9 mouse cellular contexts compared by ENCODE assay signal in genomic region chr13:33080356-33080755, GRCm38 (mm10). TPM values are rescaled to one million over a fixed set of nuclear protein-coding genes. Genes with fewer than 3 reads are reported as not detected.
DNase-seq lines count a peak whose midpoint lies in the region; ATAC-seq and TF ChIP-seq lines count a peak whose summit lies in the region.
"Had no signal": no experiment of that assay in that cellular context is flagged by ENCODE, and none has a peak within 500 bp of the region (broad histone marks: within the 10 kb centered on the region; RNA-seq: fewer than 3 reads in every experiment).

No protein-coding gene starts in this region.

- H3K4me3 ChIP-seq in MEL (ENCODE audit: control insufficient read depth in 1 of 2, insufficient read depth in 1 of 2, low read depth in 2 of 2, low read length in 2 of 2) = no peak overlapping the region
- no peak overlapping the region for H3K4me3 ChIP-seq in embryonic fibroblast, embryonic 13.5 days (ENCODE audit: insufficient read depth, low read length)

- no peak for ATAC-seq in activated CD4-positive, CD25-positive, alpha-beta regulatory T cell, adult 4 months

- TF ChIP-seq RAD21 in MEL (IDR thresholded peaks at IDR 0.05; ENCODE audit: low read depth, low read length) = peak; percentile 51

- no peaks in the 10 kb centered on the region for H3K27me3 ChIP-seq in MEL (ENCODE audit: control insufficient read depth in 1 of 2, insufficient read depth in 2 of 2, low read length in 2 of 2)

- no peaks in the 10 kb centered on the region for H3K36me3 ChIP-seq in MEL (ENCODE audit: control insufficient read depth in 1 of 2, insufficient read depth in 2 of 2, low read length in 2 of 2)

- no peak overlapping the region for H3K27ac ChIP-seq in MEL (ENCODE audit: control insufficient read depth, low read depth, low read length)
- H3K27ac ChIP-seq in embryonic fibroblast, embryonic 13.5 days (ENCODE audit: insufficient read depth, low read length) = no peak overlapping the region

- TF ChIP-seq CTCF in MEL (IDR thresholded peaks at IDR 0.05 in 2 of 3, conservative IDR thresholded peaks at IDR 0.05 in 1 of 3; ENCODE audit: control insufficient read depth in 1 of 3, insufficient read depth in 1 of 3, low read depth in 2 of 3, low read length in 3 of 3, poor library complexity in 1 of 3, severe bottlenecking in 1 of 3) = peak; percentile 38 to 60 (median 42)
- TF ChIP-seq CTCF in embryonic fibroblast, embryonic 13.5 days (IDR thresholded peaks at IDR 0.05; ENCODE audit: borderline replicate concordance, insufficient read depth, low read length) = 0 out of 2 replicates have a peak, but pooled peaks have one; percentile 12

- H3K79me2 ChIP-seq in MEL (ENCODE audit: control insufficient read depth, insufficient read depth, low read length, poor library complexity) = no peaks in the 10 kb centered on the region

- no peak for TF ChIP-seq EP300 in MEL (IDR thresholded peaks at IDR 0.05; ENCODE audit: low read depth in 1 of 2, low read length in 2 of 2)

- peak; percentile 41 for DNase-seq in heart, postnatal 4 days
- DNase-seq in heart, adult 18-20 months = no peak
- DNase-seq in MEL (ENCODE audit: low read depth, low spot score) = peak; percentile 20
- DNase-seq in lung, postnatal 10 days = peak; percentile 51
- no peak for DNase-seq in frontal cortex, postnatal 10 days (ENCODE audit: low spot score in 2 of 2)
- DNase-seq in right cerebral cortex, adult 18-20 months = no peak

- no peak overlapping the region for H3K9ac ChIP-seq in MEL (ENCODE audit: control insufficient read depth, low read depth, low read length, poor library complexity, severe bottlenecking)

- no peaks in the 10 kb centered on the region for H3K9me3 ChIP-seq in MEL (replicated peaks; ENCODE audit: insufficient read depth, low read length)

- no peaks in the 10 kb centered on the region for H3K4me1 ChIP-seq in MEL (ENCODE audit: control insufficient read depth in 1 of 2, insufficient read depth in 2 of 2, low read length in 2 of 2)
- no peaks in the 10 kb centered on the region for H3K4me1 ChIP-seq in embryonic fibroblast, embryonic 13.5 days (ENCODE audit: control insufficient read depth, insufficient read depth, low read length)

- no peak for TF ChIP-seq POLR2A in MEL (IDR thresholded peaks at IDR 0.05; ENCODE audit: control insufficient read depth in 1 of 2, insufficient read depth in 1 of 2, low read depth in 1 of 2, low read length in 2 of 2, poor library complexity in 1 of 2)
- TF ChIP-seq POLR2A in embryonic fibroblast, embryonic 13.5 days (IDR thresholded peaks at IDR 0.05; ENCODE audit: low read depth, low read length) = no peak

TF ChIP-seq in MEL, 35 proteins besides CTCF, POLR2A, EP300 and RAD21:
- peak; percentile 67 for TF ChIP-seq SMC3 (IDR thresholded peaks at IDR 0.05; ENCODE audit: low read depth, low read length)
- TF ChIP-seq ZC3H11A (IDR thresholded peaks at IDR 0.05; ENCODE audit: low read depth, low read length) = peak; percentile 31; the same call in 1 of the 2 replicates
- no peak for TF ChIP-seq USF2 (IDR thresholded peaks at IDR 0.05; ENCODE audit: borderline replicate concordance in 1 of 2, insufficient read depth in 1 of 2, low read depth in 1 of 2, low read length in 2 of 2)
TF ChIP-seq in MEL: peak in this region for 2.

RNA-seq across cellular contexts. Expression of gene Serpinb1b, which starts 2.0 kb away (rescaled TPM):
- total RNA-seq in heart, postnatal 4 days (2021) = not detected
- total RNA-seq in heart, adult 18-20 months (2021) = not detected
- total RNA-seq in MEL (2012; rRNA removed) = not detected in 2 replicates
- not detected for polyA plus RNA-seq in MEL (2012; ENCODE audit: insufficient read depth in 1 of 2, insufficient read length in 2 of 2, low read depth in 1 of 2, low replicate concordance in 2 of 2, missing spikeins in 1 of 2)
- polyA plus RNA-seq in embryonic fibroblast, embryonic 13.5 days (2011; ENCODE audit: insufficient read length, low read depth, missing spikeins) = not detected in 2 replicates
- polyA plus RNA-seq in activated CD4-positive, CD25-positive, alpha-beta regulatory T cell, adult 4 months (2017; shearing (Covaris generic)) = not detected

RNA-seq across cellular contexts. Expression of gene Serpinb9b, which starts 53.1 kb away (rescaled TPM):
- total RNA-seq in heart, postnatal 4 days (2021) = under 1 TPM; 0.26 to 0.99 TPM
- under 1 TPM; 0.13 to 0.27 TPM for total RNA-seq in heart, adult 18-20 months (2021)
- total RNA-seq in MEL (2012; rRNA removed) = 1.5 and 2.3 TPM in 2 replicates
- 1 to 10 TPM in 1 of 2 experiments, not detected in 1; 3.9 TPM for polyA plus RNA-seq in MEL (2012; ENCODE audit: insufficient read depth in 1 of 2, insufficient read length in 2 of 2, low read depth in 1 of 2, low replicate concordance in 2 of 2, missing spikeins in 1 of 2)
- 3.5 and 11.8 TPM in 2 replicates for polyA plus RNA-seq in embryonic fibroblast, embryonic 13.5 days (2011; ENCODE audit: insufficient read length, low read depth, missing spikeins)
- polyA plus RNA-seq in activated CD4-positive, CD25-positive, alpha-beta regulatory T cell, adult 4 months (2017; shearing (Covaris generic)) = under 1 TPM in 1 of 2 experiments, not detected in 1; 0.15 TPM
- total RNA-seq: left cerebral cortex, postnatal 10 days had no signal

Comparison
In these comparisons a context has a peak if more than half of its experiments do, and no peak if none do; other contexts are left out.
1. DNase-seq: peak in heart, postnatal 4 days (single experiment), MEL (single experiment) and lung, postnatal 10 days (single experiment); none in heart, adult 18-20 months (0 of 2), frontal cortex, postnatal 10 days (0 of 2) and right cerebral cortex, adult 18-20 months (single experiment).